Mouse (Mus musculus): ENCODE measurements around the gene Nrros. TPM values are rescaled to one million over a fixed set of nuclear protein-coding genes. Genes with fewer than 3 reads are reported as not detected.

Gene Nrros
- total RNA-seq, 1 experiment from 2014 or later, result 6.1 TPM

- no peak for DNase-seq
Observed at GRCm38 (mm10) chr16:32160742-32161323, 4.6 kb downstream of the Nrros start.

DNA sequence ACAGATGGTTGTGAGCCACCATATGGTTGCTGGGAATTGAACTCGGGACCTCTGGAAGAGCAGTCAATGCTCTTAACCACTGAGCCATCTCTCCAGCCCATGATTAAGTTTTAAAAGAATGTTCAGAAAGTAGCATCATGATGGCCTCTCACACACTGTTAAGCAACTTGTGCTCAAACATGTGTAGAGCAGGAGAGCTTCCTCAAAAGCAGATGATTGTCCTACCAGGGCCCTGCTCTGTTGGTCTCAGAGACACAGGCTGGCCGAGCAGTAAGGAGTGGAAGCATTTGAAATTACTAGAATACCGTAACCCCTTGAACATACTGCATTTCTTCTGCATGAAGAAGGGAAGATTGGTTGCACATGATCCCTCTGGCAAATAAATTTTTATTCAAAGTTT, 6.4 kb downstream of the Nrros start:
- DNase-seq, result no peak

GRCm38 (mm10) chr16:32157369-32157768, 8.0 kb downstream of the Nrros start:
- no peak for DNase-seq

DNA sequence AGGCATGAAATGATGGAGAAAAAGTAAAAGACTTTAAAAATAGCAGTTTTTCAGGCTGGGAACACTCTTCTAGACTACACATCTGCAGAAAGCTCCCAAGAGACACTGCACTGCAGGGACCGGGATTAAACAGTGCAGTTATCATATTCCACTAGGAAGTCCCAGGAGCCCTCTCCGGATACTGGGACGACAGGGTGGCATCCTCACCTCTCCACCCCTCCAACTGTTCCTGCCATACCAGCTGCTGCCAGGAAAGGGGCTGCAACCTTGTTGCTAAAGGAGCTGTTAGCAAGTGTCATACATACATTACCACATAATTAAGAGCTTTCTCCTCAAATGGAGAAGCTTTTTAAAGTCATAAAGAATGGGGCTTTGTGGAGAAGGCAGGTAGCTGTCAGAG, 8.7 kb downstream of the Nrros start:
- no peak for DNase-seq

DNA sequence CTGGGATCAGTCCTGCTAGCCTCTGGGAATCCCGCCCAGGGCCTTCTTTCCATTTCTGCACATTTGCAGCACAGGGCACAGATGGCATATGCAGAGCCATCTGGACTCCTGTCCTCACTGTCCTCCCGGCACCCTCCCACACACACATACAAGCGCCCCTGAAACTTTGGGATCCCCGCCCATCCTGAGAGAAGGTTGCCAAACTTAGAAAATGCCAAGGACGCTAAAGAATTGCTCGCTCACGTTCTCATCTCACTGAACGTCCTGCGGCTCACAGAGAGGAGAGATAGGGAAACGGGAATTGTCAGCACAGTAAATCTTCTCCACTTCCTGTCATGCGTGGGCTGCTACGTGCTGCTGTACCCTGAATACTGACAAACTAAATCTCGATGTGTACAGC, 11.0 kb downstream of the Nrros start:
- DNase-seq, result peak; percentile 74

DNA sequence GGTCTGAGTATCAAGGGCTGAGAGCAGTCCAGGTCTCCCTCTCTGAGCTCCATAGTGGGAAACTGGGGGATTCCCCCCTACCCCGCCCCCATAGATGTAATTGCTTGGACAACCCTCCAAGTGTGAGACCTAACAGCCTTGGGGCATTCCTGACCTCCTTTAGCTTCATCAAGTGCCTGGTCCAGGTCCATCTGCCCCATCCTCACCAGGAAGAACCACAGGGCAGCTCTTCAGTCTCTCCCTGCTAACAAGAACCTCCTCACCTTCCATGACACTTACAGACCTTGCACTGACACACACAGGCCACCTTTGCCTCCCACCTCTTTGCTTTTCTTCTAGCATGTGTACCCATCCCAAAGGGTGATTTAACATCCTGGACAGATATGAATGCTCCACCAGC, 11.4 kb downstream of the Nrros start:
- DNase-seq, result no peak

DNA sequence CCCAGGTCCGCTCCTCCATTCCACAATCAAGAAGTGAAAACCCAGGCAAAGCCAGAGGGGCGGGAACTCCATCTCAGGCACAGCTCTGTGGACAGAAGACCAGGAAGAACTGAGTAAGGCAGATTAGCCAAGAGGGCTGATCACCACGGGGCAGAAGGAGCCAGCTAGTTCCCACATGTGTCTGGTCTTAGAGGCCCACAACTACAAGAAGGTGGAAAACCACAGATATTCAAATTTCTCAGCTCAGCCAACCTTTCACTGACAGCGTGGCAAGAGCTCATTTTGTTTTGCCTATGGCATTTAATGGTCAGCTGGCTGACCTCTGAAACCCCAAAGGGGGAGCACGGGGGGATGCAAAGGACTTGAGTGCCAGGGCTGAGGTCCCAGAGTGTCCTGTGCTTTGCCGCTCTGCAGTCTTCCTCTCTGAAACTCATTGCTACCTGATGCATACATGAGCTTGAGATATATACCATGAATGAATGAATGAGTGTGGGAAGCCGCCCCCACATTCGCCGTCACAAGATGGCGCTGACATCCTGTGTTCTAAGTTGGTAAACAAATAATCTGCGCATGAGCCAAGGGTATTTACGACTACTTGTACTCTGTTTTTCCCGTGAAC, 17.7 kb downstream of the Nrros start:
- DNase-seq, result no peak

GRCm38 (mm10) chr16:32144592-32144991, 20.8 kb downstream of the Nrros start:
- no peak for DNase-seq

DNA sequence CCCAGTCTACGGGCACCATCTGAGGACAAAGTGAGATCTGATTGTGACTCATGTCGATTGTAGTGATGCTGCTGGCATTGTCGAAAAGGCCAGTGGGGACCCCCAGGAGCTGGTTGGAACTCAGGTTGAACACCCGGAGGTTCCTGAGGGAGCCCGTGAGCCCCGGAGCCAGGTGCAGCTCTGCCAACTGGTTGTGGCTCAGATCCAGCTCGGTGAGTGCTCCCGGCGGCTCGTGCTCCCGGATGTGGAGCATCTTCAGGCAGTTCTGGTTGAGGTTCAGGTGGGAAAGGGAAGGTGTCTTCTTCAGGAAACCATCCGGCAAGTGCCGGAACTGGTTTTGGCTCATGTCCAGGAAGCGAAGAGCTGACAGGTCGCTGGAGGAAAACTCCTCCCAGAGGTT, 21.6 kb downstream of the Nrros start:
- no peak for DNase-seq

- DNase-seq, result no peak
Observed at GRCm38 (mm10) chr16:32138954-32139353, 26.4 kb downstream of the Nrros start.

GRCm38 (mm10) chr16:32135842-32136357, 29.5 kb downstream of the Nrros start:
- DNase-seq, result no peak

- no peak for DNase-seq
Observed at GRCm38 (mm10) chr16:32133148-32133547, 32.2 kb downstream of the Nrros start.

GRCm38 (mm10) chr16:32130190-32130826, 35.1 kb downstream of the Nrros start:
- no peak for DNase-seq

- DNase-seq, result no peak
Observed at GRCm38 (mm10) chr16:32129449-32130189, 35.8 kb downstream of the Nrros start.

DNA sequence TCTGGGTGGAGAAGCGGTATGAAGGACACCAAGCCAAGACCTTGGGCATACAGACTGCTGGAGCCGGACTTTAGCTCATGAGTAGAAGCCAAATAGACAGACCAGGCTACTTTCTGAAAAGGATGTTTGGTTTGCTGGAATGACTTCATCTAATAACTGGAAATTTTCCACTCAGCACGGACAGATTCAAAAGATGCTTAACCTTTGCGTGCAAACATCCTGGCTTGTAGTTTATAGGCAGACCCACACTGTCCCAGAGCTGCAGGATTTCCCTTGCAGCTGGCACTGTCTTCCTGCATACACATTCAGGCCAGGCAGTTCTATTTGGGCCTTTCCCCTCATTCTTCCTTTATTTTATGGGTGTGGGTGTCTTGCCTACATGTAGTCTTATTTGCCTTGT, 38.3 kb downstream of the Nrros start:
- no peak for DNase-seq

GRCm38 (mm10) chr16:32125364-32125763, 40.0 kb downstream of the Nrros start:
- no peak for DNase-seq

GRCm38 (mm10) chr16:32124444-32125335, 40.7 kb downstream of the Nrros start:
- DNase-seq, result no peak

DNA sequence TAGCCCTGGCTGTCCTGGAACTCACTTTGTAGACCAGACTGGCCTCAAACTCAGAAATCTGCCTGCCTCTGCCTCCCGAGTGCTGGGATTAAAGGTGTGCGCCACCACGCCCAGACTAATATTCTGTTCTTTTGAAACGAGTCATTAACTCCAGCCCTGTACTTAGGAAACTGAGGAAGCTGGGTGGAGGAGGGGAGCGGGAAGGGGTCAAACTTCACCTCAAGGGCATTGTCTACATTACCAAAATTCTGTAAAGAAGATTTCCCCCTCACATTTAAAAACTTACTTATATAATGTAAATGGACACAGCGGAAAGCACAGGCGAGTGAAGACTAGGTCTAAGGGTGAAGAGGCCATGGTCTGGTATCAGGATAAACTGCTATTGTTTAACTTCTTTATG, 41.4 kb downstream of the Nrros start:
- DNase-seq, result no peak

DNA sequence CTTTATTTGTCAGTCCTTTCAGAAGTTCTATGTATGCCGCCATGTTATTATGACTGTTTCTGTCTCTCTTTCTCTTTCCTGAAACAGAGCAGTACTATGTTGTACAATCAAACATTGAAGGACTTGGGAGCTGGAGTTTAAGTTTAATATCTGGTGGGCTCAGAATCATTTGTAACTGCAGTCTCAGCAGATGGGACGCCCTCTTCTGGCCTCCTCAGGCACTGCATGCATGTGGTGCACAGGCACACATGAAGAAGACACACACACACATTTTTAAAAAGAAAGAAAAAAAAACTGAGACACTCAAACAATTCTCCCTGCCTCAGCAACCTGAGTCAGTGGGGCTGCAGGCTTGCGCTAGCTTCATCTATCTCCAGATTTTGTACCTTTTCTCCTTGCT, 44.9 kb downstream of the Nrros start:
- no peak for DNase-seq

DNA sequence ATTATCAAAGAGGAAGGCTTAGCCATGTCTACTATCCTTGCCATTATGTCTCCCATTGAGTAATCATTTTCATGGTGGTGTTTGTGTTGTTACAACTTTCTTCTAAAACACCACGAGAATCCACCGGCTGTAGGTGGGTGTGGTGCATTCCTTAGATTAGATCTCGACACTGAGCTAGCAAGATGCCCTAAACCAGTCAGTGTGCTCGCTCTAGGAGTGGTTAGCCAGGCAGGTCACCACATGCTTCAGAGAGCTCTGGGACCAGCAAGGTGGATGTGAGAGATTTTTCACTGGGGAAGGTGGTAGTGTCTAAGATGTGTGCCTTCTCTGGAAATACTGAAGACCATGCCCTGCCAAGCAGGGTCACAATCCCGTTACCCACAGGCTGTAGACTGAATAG, 49.2 kb downstream of the Nrros start:
- DNase-seq, result no peak

DNA sequence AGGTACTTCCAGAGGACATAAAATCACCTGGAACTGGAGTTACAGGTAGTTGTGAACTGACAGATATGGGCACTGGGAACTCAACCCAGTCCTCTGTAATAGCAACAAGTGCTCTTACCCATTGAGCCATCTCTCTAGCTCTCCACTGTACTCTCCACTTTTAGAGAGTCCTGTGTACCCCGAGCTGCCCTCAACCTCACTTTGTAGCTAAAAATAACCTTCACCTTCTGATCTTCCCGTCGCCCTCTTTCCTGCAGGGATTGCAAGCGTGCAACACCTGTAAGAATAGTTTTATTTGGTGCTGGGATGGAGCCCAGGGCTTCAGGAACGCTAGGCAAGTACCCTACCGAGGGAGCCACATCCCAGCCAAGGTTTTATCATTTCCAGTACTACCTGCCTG, 49.6 kb downstream of the Nrros start:
- DNase-seq, result no peak

All from adrenal gland, postnatal 25 days (tissue).